Mouse (Mus musculus): Measurements from ENCODE around the gene Cbx8. TPM values are rescaled to one million over a fixed set of nuclear protein-coding genes. Genes with fewer than 3 reads are reported as not detected.

Cbx8 gene
- polyA plus RNA-seq, 1 experiment from 2014 or later = 7.7 TPM

GRCm38 (mm10) chr11:119046601-119047245, 6.0 kb upstream of the Cbx8 start:
- Histone ChIP-seq H3K27ac (ENCODE audit: low read depth) (no peak overlapping the region), H3K4me3 (ENCODE audit: low read depth, low read length) (peak overlapping the region; percentile 25), H3K9ac (ENCODE audit: low read length) (no peak overlapping the region), H3K9me3 (ENCODE audit: control insufficient read depth, low read length) (no peaks in the 10 kb centered on the region), H3K4me2 (ENCODE audit: low read length) (peak overlapping the region; percentile 53), H3K27me3 (replicated peaks; ENCODE audit: control insufficient read depth, insufficient read depth, low read length) (peaks cover 100% of the 10 kb centered on the region), H3K36me3 (ENCODE audit: control insufficient read depth, insufficient read depth, low read length) (no peaks in the 10 kb centered on the region), H3K4me1 (replicated peaks; ENCODE audit: control insufficient read depth, insufficient read depth, low read length) (peaks cover 36% of the 10 kb centered on the region)
- WGBS = 2% methylated on average over 39 of the region's 39 CpGs
- no peak; the same call in none of the 2 replicates for ATAC-seq (replicated peaks; ENCODE audit: low FRiP score, low TSS enrichment, low read depth)
- DNase-seq (ENCODE audit: low spot score) = peak; percentile 78

GRCm38 (mm10) chr11:119044551-119045337, 4.0 kb upstream of the Cbx8 start:
- H3K9ac ChIP-seq (ENCODE audit: low read length) = no peak overlapping the region
- ATAC-seq (replicated peaks; ENCODE audit: low FRiP score, low TSS enrichment, low read depth) (no peak), DNase-seq (ENCODE audit: low spot score) (peak; percentile 77)
- 3% methylated on average over 41 of the region's 41 CpGs for WGBS
- H3K9me3 ChIP-seq (ENCODE audit: control insufficient read depth, low read length) = no peaks in the 10 kb centered on the region
- 0 out of 2 replicates have a peak overlapping the region, but pooled peaks have one; percentile 10 for H3K4me3 ChIP-seq (ENCODE audit: low read depth, low read length)
- peaks cover 47% of the 10 kb centered on the region for H3K4me1 ChIP-seq (replicated peaks; ENCODE audit: control insufficient read depth, insufficient read depth, low read length)
- H3K27ac ChIP-seq (ENCODE audit: low read depth) = no peak overlapping the region
- no peak overlapping the region for H3K4me2 ChIP-seq (ENCODE audit: low read length)
- H3K36me3 ChIP-seq (ENCODE audit: control insufficient read depth, insufficient read depth, low read length) = no peaks in the 10 kb centered on the region
- H3K27me3 ChIP-seq (replicated peaks; ENCODE audit: control insufficient read depth, insufficient read depth, low read length) = peaks cover 87% of the 10 kb centered on the region

GRCm38 (mm10) chr11:119043761-119044550, 3.2 kb upstream of the Cbx8 start:
- Histone ChIP-seq H3K9me3 (ENCODE audit: control insufficient read depth, low read length) (no peaks in the 10 kb centered on the region), H3K27ac (ENCODE audit: low read depth) (no peak overlapping the region), H3K4me3 (ENCODE audit: low read depth, low read length) (no peak overlapping the region), H3K4me2 (ENCODE audit: low read length) (no peak overlapping the region), H3K9ac (ENCODE audit: low read length) (no peak overlapping the region), H3K27me3 (replicated peaks; ENCODE audit: control insufficient read depth, insufficient read depth, low read length) (peaks cover 81% of the 10 kb centered on the region), H3K36me3 (ENCODE audit: control insufficient read depth, insufficient read depth, low read length) (peaks cover 2% of the 10 kb centered on the region), H3K4me1 (replicated peaks; ENCODE audit: control insufficient read depth, insufficient read depth, low read length) (peaks cover 49% of the 10 kb centered on the region)
- ATAC-seq (replicated peaks; ENCODE audit: low FRiP score, low TSS enrichment, low read depth) (no peak), DNase-seq (ENCODE audit: low spot score) (peak; percentile 74)
- WGBS = 3% methylated on average over 10 of the region's 10 CpGs

- H3K4me3 ChIP-seq (ENCODE audit: low read depth, low read length) = no peak overlapping the region
Measured at GRCm38 (mm10) chr11:119043273-119043540, 2.4 kb upstream of the Cbx8 start.

GRCm38 (mm10) chr11:119042466-119043272, 1.9 kb upstream of the Cbx8 start:
- Histone ChIP-seq H3K4me2 (ENCODE audit: low read length) (0 out of 2 replicates have a peak overlapping the region, but pooled peaks have one; percentile 11), H3K9me3 (ENCODE audit: control insufficient read depth, low read length) (no peaks in the 10 kb centered on the region), H3K27ac (ENCODE audit: low read depth) (no peak overlapping the region), H3K36me3 (ENCODE audit: control insufficient read depth, insufficient read depth, low read length) (peaks cover 7% of the 10 kb centered on the region), H3K9ac (ENCODE audit: low read length) (no peak overlapping the region), H3K4me3 (ENCODE audit: low read depth, low read length) (peak overlapping the region; percentile 13), H3K27me3 (replicated peaks; ENCODE audit: control insufficient read depth, insufficient read depth, low read length) (peaks cover 81% of the 10 kb centered on the region), H3K4me1 (replicated peaks; ENCODE audit: control insufficient read depth, insufficient read depth, low read length) (peaks cover 51% of the 10 kb centered on the region)
- ATAC-seq (replicated peaks; ENCODE audit: low FRiP score, low TSS enrichment, low read depth) = no peak
- DNase-seq (ENCODE audit: low spot score) = peak; percentile 80
- under 1% methylated on average over 52 of the region's 52 CpGs for WGBS

More at GRCm38 (mm10) chr11:119043273-119043540, 2.4 kb upstream of the Cbx8 start:
- Histone ChIP-seq H3K9me3 (ENCODE audit: control insufficient read depth, low read length) (no peaks in the 10 kb centered on the region), H3K36me3 (ENCODE audit: control insufficient read depth, insufficient read depth, low read length) (peaks cover 7% of the 10 kb centered on the region), H3K4me1 (replicated peaks; ENCODE audit: control insufficient read depth, insufficient read depth, low read length) (peaks cover 49% of the 10 kb centered on the region), H3K9ac (ENCODE audit: low read length) (no peak overlapping the region), H3K27ac (ENCODE audit: low read depth) (no peak overlapping the region), H3K27me3 (replicated peaks; ENCODE audit: control insufficient read depth, insufficient read depth, low read length) (peaks cover 81% of the 10 kb centered on the region), H3K4me2 (ENCODE audit: low read length) (no peak overlapping the region)
- DNase-seq (ENCODE audit: low spot score) (no peak), ATAC-seq (replicated peaks; ENCODE audit: low FRiP score, low TSS enrichment, low read depth) (no peak)
- WGBS = 6% methylated on average over 4 of the region's 4 CpGs

- DNase-seq (ENCODE audit: low spot score) (peak; percentile 80), ATAC-seq (replicated peaks; ENCODE audit: low FRiP score, low TSS enrichment, low read depth) (no peak; the same call in 1 of the 2 replicates)
- H3K4me1 ChIP-seq (replicated peaks; ENCODE audit: control insufficient read depth, insufficient read depth, low read length) = peaks cover 54% of the 10 kb centered on the region
- H3K4me2 ChIP-seq (ENCODE audit: low read length) = peak overlapping the region; percentile 97
- H3K9me3 ChIP-seq (ENCODE audit: control insufficient read depth, low read length) = no peaks in the 10 kb centered on the region
- peak overlapping the region; percentile 68 for H3K4me3 ChIP-seq (ENCODE audit: low read depth, low read length)
- H3K27me3 ChIP-seq (replicated peaks; ENCODE audit: control insufficient read depth, insufficient read depth, low read length) = peaks cover 81% of the 10 kb centered on the region
- under 1% methylated on average over 29 of the region's 31 CpGs for WGBS
- peaks cover 7% of the 10 kb centered on the region for H3K36me3 ChIP-seq (ENCODE audit: control insufficient read depth, insufficient read depth, low read length)
- peak overlapping the region; percentile 34; the same call in 1 of the 2 replicates for H3K9ac ChIP-seq (ENCODE audit: low read length)
- no peak overlapping the region for H3K27ac ChIP-seq (ENCODE audit: low read depth)
Measured at GRCm38 (mm10) chr11:119041750-119042465, 1.1 kb upstream of the Cbx8 start.

- H3K36me3 ChIP-seq (ENCODE audit: control insufficient read depth, insufficient read depth, low read length) = peaks cover 7% of the 10 kb centered on the region
- DNase-seq (ENCODE audit: low spot score) (no peak), ATAC-seq (replicated peaks; ENCODE audit: low FRiP score, low TSS enrichment, low read depth) (peak; percentile 62; the same call in 1 of the 2 replicates)
- no peak overlapping the region for H3K27ac ChIP-seq (ENCODE audit: low read depth)
- H3K9me3 ChIP-seq (ENCODE audit: control insufficient read depth, low read length) = no peaks in the 10 kb centered on the region
- WGBS = under 1% methylated on average over 30 of the region's 31 CpGs
- peaks cover 81% of the 10 kb centered on the region for H3K27me3 ChIP-seq (replicated peaks; ENCODE audit: control insufficient read depth, insufficient read depth, low read length)
- peak overlapping the region; percentile 34 for H3K9ac ChIP-seq (ENCODE audit: low read length)
- peaks cover 51% of the 10 kb centered on the region for H3K4me1 ChIP-seq (replicated peaks; ENCODE audit: control insufficient read depth, insufficient read depth, low read length)
- peak overlapping the region; percentile 97 for H3K4me2 ChIP-seq (ENCODE audit: low read length)
- H3K4me3 ChIP-seq (ENCODE audit: low read depth, low read length) = peak overlapping the region; percentile 68
Measured at GRCm38 (mm10) chr11:119041325-119041716, 552 bp upstream of the Cbx8 start.

Data from intestine, embryonic 14.5 days (tissue).